Mouse (Mus musculus) olfactory bulb, adult 2 months (tissue): ENCODE data around the gene Taar8c. TPM values are rescaled to one million over a fixed set of nuclear protein-coding genes. Genes with fewer than 3 reads are reported as not detected.
"Not testable (repeated sequence)": the region's sequence is repeated elsewhere in the genome, so short reads cannot be mapped to it uniquely, and the experiment has no call there.

ENCODE experiments used
- H3K27ac ChIP-seq: fragments of 200-500 bp; 2 replicates; pipeline ENCODE4 v1.5.1; 2012; ENCODE audit warnings: low read depth, low read length; ENCODE audit not compliant: insufficient read depth
- H3K4me1 ChIP-seq: fragments of 200-500 bp; 2 replicates; pipeline ENCODE4 v1.6.1; 2012; ENCODE audit warnings: low read length; ENCODE audit not compliant: control insufficient read depth, insufficient read depth
- H3K4me3 ChIP-seq: fragments of 200-500 bp; 2 replicates; pipeline ENCODE4 v1.5.1; 2012; ENCODE audit warnings: mild to moderate bottlenecking, low read depth, low read length, moderate library complexity; ENCODE audit not compliant: insufficient read depth
- CTCF ChIP-seq: fragments of 200-500 bp; IDR thresholded peaks from 2 replicates; pipeline ENCODE4 v1.5.1; 2012; ENCODE audit warnings: low read depth, mild to moderate bottlenecking, low read length, moderate library complexity; ENCODE audit not compliant: insufficient read depth
- POLR2A ChIP-seq: fragments of 200-500 bp; IDR thresholded peaks from 2 replicates; pipeline ENCODE4 v1.6.1; 2012; ENCODE audit warnings: mild to moderate bottlenecking, low read depth, low read length, moderate library complexity; ENCODE audit not compliant: insufficient read depth
- WGBS: fragments of 180-500 bp; shearing (Covaris S2); methylation state at CpG from one replicate; pipeline ENCODE4 v1.1.7; 2018; 5-methylcytosine and 5-hydroxymethylcytosine counted together
- polyA plus RNA-seq: library from polyadenylated mRNA; stranded (reverse); fragments of >200 nt; gene quantifications from 2 replicates; pipeline ENCODE4 v1.2.4, GENCODE M21; 2012; ENCODE audit warnings: low replicate concordance; ENCODE audit not compliant: missing spikeins, insufficient read depth, insufficient read length

The Taar8c gene
- polyA plus RNA-seq, 1 experiment: not detected

DNA sequence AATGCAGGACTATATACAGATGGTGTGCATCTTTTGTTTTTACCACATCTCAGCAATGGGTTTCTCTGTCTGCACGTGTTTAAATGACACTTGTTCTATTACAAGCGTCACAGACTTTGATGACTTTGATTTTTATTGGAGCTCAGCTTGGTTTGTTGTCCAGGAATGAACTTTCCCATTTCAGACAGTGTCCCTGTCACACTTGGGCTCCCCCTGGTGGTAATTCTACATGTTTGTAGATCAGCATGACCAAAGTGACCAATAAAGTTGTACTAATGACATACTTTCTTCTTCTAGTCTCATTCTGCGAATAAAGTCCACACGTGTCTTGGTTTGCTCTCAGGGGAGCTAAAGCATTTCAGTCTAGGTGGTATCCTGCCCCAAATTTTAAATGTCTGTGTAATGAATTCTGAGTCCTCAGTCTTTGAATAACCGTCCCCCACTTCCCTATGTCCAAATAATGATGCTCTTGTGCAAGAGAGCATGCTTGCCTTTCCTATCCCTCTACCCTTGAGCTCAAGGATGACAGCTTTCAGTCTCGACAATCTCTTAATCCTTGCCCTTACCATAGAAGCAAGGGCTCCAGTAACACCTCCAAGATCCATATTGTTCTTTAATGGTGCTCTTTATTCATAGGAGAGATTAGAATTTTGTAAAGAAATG lies 9.5 kb upstream of the Taar8c start:
- TF ChIP-seq POLR2A (no peak), CTCF (no peak)
- H3K4me3 ChIP-seq: no peak overlapping the region
- H3K27ac ChIP-seq: no peak overlapping the region
- 40% methylated on average over 6 of the region's 6 CpGs for WGBS
- no peaks in the 10 kb centered on the region for H3K4me1 ChIP-seq

GRCm38 (mm10) chr10:24109434-24109833 lies 7.7 kb upstream of the Taar8c start, which contains the start of gene Taar9:
TSS of gene Taar9 (minus strand) at chr10:24109534.
- WGBS: 86% methylated on average over 8 of the region's 8 CpGs
- not testable (repeated sequence) for H3K27ac ChIP-seq, H3K4me1 ChIP-seq, H3K4me3 ChIP-seq

GRCm38 (mm10) chr10:24108236-24108635 lies 6.5 kb upstream of the Taar8c start:
- H3K4me1 ChIP-seq: no peaks in the 10 kb centered on the region
- no peak overlapping the region for H3K4me3 ChIP-seq
- no peak overlapping the region for H3K27ac ChIP-seq
- TF ChIP-seq POLR2A: no peak
- no peak for TF ChIP-seq CTCF
- WGBS: 74% methylated on average over 3 of the region's 3 CpGs

GRCm38 (mm10) chr10:24107747-24108146 lies 6.0 kb upstream of the Taar8c start:
- Histone ChIP-seq H3K27ac (no peak overlapping the region), H3K4me3 (no peak overlapping the region), H3K4me1 (no peaks in the 10 kb centered on the region)
- 74% methylated on average over 5 of the region's 5 CpGs for WGBS
- TF ChIP-seq CTCF: no peak
- no peak for TF ChIP-seq POLR2A

DNA sequence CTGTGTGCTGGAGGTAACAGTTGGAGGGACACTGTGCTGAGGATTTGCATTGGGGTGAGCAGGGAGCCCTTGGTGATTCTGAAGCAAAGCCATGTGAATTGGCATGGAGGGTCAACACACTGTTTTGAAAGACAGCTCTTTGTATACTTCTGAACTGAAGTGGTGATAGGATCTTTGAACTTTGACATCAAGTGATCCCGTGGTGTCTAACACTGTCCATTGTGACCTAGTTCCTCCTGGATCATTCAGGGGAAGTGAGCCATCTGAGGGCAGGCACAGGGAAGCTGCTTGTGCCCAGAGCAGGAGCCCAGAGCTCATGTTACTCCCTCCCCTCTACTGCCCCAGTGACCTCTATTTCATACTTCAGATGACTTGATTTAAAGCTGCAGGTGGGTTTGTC lies 1.6 kb upstream of the Taar8c start:
- H3K27ac ChIP-seq, H3K4me3 ChIP-seq, H3K4me1 ChIP-seq: not testable (repeated sequence)
- 70% methylated on average over 1 of the region's 1 CpGs for WGBS

DNA sequence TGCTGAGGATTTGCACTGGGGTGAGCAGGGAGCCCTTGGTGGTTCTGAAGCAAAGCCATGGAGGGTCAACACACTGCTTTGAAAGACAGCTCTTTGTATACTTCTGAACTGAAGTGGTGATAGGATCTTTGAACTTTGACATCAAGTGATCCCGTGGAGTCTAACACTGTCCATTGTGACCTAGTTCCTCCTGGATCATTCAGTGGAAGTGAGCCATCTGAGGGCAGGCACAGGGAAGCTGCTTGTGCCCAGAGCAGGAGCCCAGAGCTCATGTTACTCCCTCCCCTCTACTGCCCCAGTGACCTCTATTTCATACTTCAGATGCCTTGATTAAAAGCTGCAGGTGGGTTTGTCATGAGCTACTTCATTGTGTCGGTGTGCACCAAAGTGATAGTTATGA lies 4.7 kb downstream of the Taar8c start:
- 71% methylated on average over 2 of the region's 2 CpGs for WGBS
- H3K4me1 ChIP-seq: not testable (repeated sequence)

DNA sequence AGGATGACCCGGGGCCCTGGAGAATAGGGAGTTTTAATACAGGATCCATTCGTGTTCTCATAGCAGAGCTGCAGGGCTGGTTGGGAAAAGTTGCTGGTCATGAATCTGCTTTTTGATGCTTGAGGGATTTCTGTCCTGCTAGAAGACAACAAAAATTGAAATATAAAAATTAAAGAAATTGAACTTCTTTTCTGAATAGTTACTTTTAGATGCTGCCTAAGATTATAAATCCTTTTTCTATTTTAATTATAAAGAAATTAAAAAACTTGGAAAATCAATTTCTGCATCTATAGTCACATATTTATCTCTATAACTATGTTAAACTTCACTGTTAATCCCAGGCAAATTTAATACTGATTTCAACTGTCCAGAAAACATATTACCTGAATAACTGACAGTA lies 9.5 kb downstream of the Taar8c start, which contains the start of gene Taar8b:
Taar8b (minus strand) TSS at position 101 of the 400 bp plus-strand sequence.
- no peak for TF ChIP-seq POLR2A
- TF ChIP-seq CTCF: no peak
- WGBS: 67% methylated on average over 2 of the region's 2 CpGs
- Histone ChIP-seq H3K4me1 (no peaks in the 10 kb centered on the region), H3K27ac (no peak within 1 kb of the TSS), H3K4me3 (no peak within 1 kb of the TSS)

More for the DNA sequence above, 4.7 kb downstream of the Taar8c start:
- H3K27ac ChIP-seq, H3K4me3 ChIP-seq: not testable (repeated sequence)

DNA sequence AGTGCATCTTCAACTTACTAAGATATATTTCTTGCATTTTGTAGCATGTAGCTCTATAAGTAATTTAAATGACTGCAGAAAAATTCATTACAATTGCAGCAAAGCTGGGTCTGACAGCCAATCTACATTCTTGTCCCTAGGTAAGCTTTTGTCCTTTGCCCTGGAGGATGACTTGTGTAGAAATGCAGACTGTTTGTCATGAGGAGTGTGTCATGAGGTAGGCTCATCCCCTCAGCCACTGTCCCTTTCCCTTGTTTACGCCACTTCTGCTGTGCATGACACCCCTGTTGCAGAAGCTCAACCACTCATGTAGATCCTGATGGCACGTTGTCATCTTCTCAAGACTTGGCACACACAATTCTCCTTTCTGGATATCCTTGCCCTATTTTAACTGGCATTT lies 14.5 kb downstream of the Taar8c start:
- no peak overlapping the region for H3K4me3 ChIP-seq
- no peak overlapping the region for H3K27ac ChIP-seq
- no peaks in the 10 kb centered on the region for H3K4me1 ChIP-seq
- TF ChIP-seq POLR2A: no peak
- TF ChIP-seq CTCF: no peak
- 96% methylated on average over 2 of the region's 2 CpGs for WGBS

DNA sequence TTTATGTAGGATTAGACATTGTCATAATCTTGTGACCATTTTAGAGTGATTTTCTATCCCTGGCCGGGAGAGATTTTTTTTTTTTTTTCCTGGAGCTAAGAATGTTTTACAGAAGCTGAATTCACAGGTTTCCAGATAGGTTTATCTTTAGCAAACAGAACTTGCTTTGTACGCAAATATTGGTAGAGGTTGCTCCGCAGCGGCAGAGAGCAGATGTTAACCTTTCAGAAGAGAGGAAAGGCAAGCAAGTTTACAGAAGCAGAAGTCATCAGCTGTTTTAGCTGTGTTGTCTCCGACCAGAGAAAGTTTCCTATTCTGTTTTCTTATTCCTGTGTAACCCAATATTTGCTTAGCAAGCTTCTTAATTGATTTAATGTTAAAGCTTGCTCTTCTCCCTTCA lies 15.2 kb downstream of the Taar8c start:
- Histone ChIP-seq H3K27ac (no peak overlapping the region), H3K4me3 (no peak overlapping the region), H3K4me1 (no peaks in the 10 kb centered on the region)
- TF ChIP-seq CTCF (no peak), POLR2A (no peak)
- 79% methylated on average over 5 of the region's 5 CpGs for WGBS

- WGBS: 58% methylated on average over 5 of the region's 5 CpGs
- no peak overlapping the region for H3K4me3 ChIP-seq
- TF ChIP-seq POLR2A: no peak
- TF ChIP-seq CTCF: no peak
- H3K4me1 ChIP-seq: no peaks in the 10 kb centered on the region
- no peak overlapping the region for H3K27ac ChIP-seq
These were observed 15.8 kb downstream of the Taar8c start for GRCm38 (mm10) chr10:24085936-24086335.
